Mouse (Mus musculus) midbrain, embryonic 13.5 days (tissue): ENCODE data around the gene Rab7b. TPM values are rescaled to one million over a fixed set of nuclear protein-coding genes. Genes with fewer than 3 reads are reported as not detected.

ENCODE experiments used
- ATAC-seq: fragments of 200-750 bp; cut with Nextera tagmentation; 2 replicates; pipeline ENCODE4 v1.8.0; 2017; ENCODE audit warnings: mild to moderate bottlenecking, moderate TSS enrichment, moderate library complexity
- H3K27ac ChIP-seq: fragments of 300-500 bp; sonication (generic); 2 replicates; pipeline ENCODE4 v1.5.1; 2015; ENCODE audit warnings: inconsistent platforms, mild to moderate bottlenecking, moderate library complexity
- H3K27me3 ChIP-seq: fragments of 300-500 bp; sonication (generic); 2 replicates; pipeline ENCODE4 v1.6.1; 2015; ENCODE audit warnings: mild to moderate bottlenecking, inconsistent platforms
- H3K36me3 ChIP-seq: fragments of 300-500 bp; sonication (generic); 2 replicates; pipeline ENCODE4 v1.6.1; 2015; ENCODE audit warnings: mild to moderate bottlenecking, inconsistent platforms
- H3K4me1 ChIP-seq: fragments of 300-500 bp; sonication (generic); replicated peaks from 2 replicates; pipeline ENCODE4 v1.6.1; 2015; ENCODE audit warnings: inconsistent platforms
- H3K4me2 ChIP-seq: fragments of 300-500 bp; sonication (generic); replicated peaks from 2 replicates; pipeline ENCODE4 v1.6.1; 2015; ENCODE audit warnings: moderate library complexity, mild to moderate bottlenecking, inconsistent platforms
- H3K4me3 ChIP-seq: fragments of 300-500 bp; sonication (generic); replicated peaks from 2 replicates; pipeline ENCODE4 v1.5.1; 2015; ENCODE audit warnings: mild to moderate bottlenecking, inconsistent platforms
- H3K9ac ChIP-seq: fragments of 300-500 bp; sonication (generic); replicated peaks from 2 replicates; pipeline ENCODE4 v1.6.1; 2015; ENCODE audit warnings: mild to moderate bottlenecking, inconsistent platforms
- H3K9me3 ChIP-seq: fragments of 300-500 bp; sonication (generic); 2 replicates; pipeline ENCODE4 v1.6.1; 2016; ENCODE audit warnings: mild to moderate bottlenecking, inconsistent platforms
- WGBS: fragments of 180-500 bp; shearing (Covaris S2); methylation state at CpG from one replicate; pipeline ENCODE4 v1.1.7; 2015; 5-methylcytosine and 5-hydroxymethylcytosine counted together
- polyA plus RNA-seq: library from polyadenylated mRNA; unstranded; fragments of >200 nt; fragmentation: Nextera tagmentation; extraction: Ambion mirVana; gene quantifications from 2 replicates; pipeline ENCODE4 v1.2.1, GENCODE M21; 2015

The Rab7b gene
- polyA plus RNA-seq, 1 experiment from 2014 or later = 1.1 TPM

DNA sequence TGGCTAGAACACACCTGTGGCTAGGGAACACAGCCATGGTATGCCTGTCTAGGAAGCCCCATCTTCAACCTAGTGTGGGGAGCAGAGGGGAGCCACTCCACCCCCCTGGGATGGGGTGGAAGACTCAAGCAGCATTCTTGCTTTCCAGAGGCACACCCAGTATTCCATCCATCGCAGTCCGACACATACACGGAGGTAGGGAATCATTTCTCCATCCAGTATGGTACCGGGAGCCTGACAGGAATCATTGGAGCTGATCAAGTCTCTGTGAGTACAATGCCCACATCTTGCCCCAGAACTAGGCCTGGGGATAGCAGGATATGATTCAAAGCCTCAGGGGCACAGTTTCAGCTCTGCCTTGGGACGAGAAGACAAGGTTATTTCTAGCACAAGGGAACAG, 24.4 kb upstream of the Rab7b start:
- WGBS = 91% methylated on average over 5 of the region's 5 CpGs
- no peak overlapping the region for H3K4me2 ChIP-seq
- ATAC-seq = no peak

DNA sequence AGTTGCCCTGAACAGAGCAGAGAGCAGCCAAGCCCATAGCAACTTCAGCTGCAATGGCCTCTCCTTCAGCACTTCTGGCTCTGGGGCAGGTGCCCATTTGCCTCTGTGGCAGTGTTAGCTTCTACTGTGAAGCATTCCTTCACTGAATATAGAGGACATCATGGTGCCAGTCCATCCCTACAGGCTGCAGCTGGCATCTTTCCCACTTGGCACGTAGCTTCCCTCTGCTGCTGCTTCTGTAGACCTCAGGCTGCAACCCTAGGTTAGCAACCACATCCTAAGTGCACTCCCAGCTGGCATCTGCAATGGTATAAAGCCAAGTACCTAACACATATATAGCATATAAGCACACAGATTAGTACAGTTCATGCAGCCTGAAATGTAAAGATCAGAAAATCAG, 22.6 kb upstream of the Rab7b start:
- H3K4me3 ChIP-seq = no peak overlapping the region
- 74% methylated on average over 1 of the region's 1 CpGs for WGBS
- H3K36me3 ChIP-seq = no peaks in the 10 kb centered on the region
- H3K27me3 ChIP-seq = no peaks in the 10 kb centered on the region
- H3K4me1 ChIP-seq = no peaks in the 10 kb centered on the region
- H3K9ac ChIP-seq = no peak overlapping the region
- no peak overlapping the region for H3K4me2 ChIP-seq
- no peaks in the 10 kb centered on the region for H3K9me3 ChIP-seq
- ATAC-seq = no peak
- H3K27ac ChIP-seq = no peak overlapping the region

More for the DNA sequence above, 24.4 kb upstream of the Rab7b start:
- no peaks in the 10 kb centered on the region for H3K36me3 ChIP-seq
- no peak overlapping the region for H3K9ac ChIP-seq
- no peaks in the 10 kb centered on the region for H3K27me3 ChIP-seq
- no peaks in the 10 kb centered on the region for H3K9me3 ChIP-seq
- no peak overlapping the region for H3K4me3 ChIP-seq
- no peaks in the 10 kb centered on the region for H3K4me1 ChIP-seq
- H3K27ac ChIP-seq = no peak overlapping the region

DNA sequence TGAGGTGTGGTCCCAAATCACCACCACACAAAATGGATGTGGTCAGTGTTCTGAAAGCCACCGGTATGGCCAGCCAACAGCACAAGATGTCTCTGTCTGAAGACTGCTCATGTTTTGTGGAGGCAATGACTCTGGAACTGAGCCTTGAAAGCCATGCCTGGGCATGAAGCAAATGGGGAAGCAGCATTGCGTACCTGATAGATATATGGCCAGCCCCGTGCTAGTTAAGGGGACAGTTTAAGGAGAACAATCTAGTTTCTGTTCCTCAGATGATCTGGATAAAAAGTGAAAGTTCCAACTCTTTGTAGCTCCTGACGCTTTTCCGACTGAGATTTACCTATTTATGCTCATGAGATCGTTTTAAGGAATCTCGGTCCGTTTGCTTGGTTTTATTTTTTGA, 17.4 kb upstream of the Rab7b start:
- WGBS = 89% methylated on average over 8 of the region's 8 CpGs
- no peak overlapping the region for H3K27ac ChIP-seq
- H3K4me2 ChIP-seq = no peak overlapping the region
- H3K4me1 ChIP-seq = no peaks in the 10 kb centered on the region
- ATAC-seq = no peak
- no peaks in the 10 kb centered on the region for H3K36me3 ChIP-seq
- no peak overlapping the region for H3K9ac ChIP-seq
- no peaks in the 10 kb centered on the region for H3K27me3 ChIP-seq
- no peak overlapping the region for H3K4me3 ChIP-seq
- no peaks in the 10 kb centered on the region for H3K9me3 ChIP-seq

DNA sequence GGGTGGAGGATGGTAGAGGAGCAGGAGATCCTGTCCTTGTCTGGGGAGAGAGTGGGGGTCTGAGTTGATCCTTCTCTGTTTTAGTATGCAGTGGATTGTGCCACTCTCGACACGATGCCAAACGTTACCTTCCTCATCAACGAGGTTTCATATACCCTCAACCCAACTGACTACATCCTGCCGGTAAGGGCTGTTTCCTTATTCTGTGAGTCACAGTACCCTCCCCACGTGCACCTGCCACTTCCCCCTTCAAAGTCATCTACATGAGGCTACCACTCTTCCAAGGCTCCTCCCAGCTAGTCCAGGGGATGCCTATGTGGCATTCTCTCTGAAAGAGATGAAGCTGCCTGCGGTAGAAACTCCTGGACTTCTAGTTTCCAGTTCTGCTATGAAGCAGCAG, 16.1 kb upstream of the Rab7b start:
- H3K4me2 ChIP-seq = no peak overlapping the region
- 87% methylated on average over 7 of the region's 7 CpGs for WGBS
- no peaks in the 10 kb centered on the region for H3K9me3 ChIP-seq
- no peak for ATAC-seq
- no peaks in the 10 kb centered on the region for H3K4me1 ChIP-seq
- H3K36me3 ChIP-seq = no peaks in the 10 kb centered on the region
- H3K27ac ChIP-seq = no peak overlapping the region
- no peak overlapping the region for H3K9ac ChIP-seq
- H3K4me3 ChIP-seq = no peak overlapping the region
- H3K27me3 ChIP-seq = no peaks in the 10 kb centered on the region

DNA sequence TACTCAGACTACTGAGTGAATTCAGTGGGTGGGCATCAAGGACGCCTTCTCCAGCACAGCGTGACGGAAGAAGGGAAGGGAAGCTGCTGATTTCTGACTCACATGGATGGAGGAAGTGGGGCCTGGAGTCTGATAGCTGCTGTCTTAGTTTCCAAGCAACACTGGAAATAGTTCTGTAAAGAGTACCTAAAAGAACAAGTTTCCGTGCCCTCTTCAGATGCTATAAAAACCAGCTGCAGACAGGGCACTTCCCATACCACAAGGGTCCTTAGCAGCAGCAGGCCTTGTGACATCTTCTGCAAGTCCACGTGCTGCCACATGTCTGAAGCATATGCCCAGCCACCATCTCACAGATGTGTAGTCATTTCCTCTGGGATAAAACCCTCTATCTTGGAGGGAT, 8.9 kb upstream of the Rab7b start:
- Histone ChIP-seq H3K9ac (no peak overlapping the region), H3K9me3 (no peaks in the 10 kb centered on the region), H3K36me3 (no peaks in the 10 kb centered on the region), H3K4me2 (no peak overlapping the region), H3K27me3 (no peaks in the 10 kb centered on the region), H3K4me1 (no peaks in the 10 kb centered on the region), H3K4me3 (no peak overlapping the region), H3K27ac (no peak overlapping the region)
- no peak for ATAC-seq
- 84% methylated on average over 5 of the region's 5 CpGs for WGBS

DNA sequence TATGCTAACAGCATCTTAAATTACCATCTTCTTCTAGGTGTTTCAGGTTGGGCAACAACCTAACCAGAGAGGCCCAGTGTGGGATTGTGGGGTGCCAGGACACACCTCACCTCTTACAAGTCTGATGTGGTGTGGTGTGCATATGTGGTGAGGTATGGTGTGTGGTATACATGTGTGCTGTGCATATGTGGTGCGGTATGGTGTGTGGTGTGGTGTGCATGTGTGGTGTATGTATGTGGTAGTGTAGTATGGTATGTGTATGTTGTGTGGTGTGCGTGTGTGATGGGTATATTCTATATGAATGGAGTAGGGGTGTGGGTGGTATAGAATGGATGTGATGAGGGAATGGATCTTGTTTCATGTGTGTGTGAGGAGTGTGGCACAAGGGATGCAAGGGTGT, 756 bp upstream of the Rab7b start:
- H3K4me2 ChIP-seq = no peak overlapping the region
- no peaks in the 10 kb centered on the region for H3K9me3 ChIP-seq
- H3K36me3 ChIP-seq = no peaks in the 10 kb centered on the region
- ATAC-seq = no peak
- H3K9ac ChIP-seq = no peak overlapping the region
- WGBS = 97% methylated on average over 2 of the region's 2 CpGs
- H3K27me3 ChIP-seq = no peaks in the 10 kb centered on the region
- H3K4me1 ChIP-seq = no peaks in the 10 kb centered on the region
- no peak overlapping the region for H3K27ac ChIP-seq
- no peak overlapping the region for H3K4me3 ChIP-seq

DNA sequence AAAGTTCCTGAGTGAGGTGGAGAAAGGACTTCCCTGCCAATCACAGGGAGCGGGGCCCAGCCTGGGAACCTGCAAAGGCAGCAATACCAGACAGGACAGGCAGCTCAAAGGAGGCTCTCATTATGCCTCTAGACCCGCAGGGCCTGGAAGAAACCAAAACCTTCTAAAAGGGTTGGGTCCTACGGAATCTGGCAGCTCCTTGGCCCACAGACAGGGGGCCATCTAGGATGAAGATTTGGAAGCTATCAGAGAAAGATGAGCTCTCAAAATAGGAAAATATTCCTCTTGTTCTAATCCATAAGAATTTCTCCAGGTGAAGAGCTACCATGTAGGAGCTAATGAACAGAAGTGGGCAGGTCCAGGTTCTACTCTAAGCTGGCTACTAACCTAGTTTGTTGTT, 521 bp downstream of the Rab7b start:
- no peaks in the 10 kb centered on the region for H3K4me1 ChIP-seq
- ATAC-seq = no peak
- no peaks in the 10 kb centered on the region for H3K27me3 ChIP-seq
- no peak overlapping the region for H3K4me3 ChIP-seq
- no peaks in the 10 kb centered on the region for H3K36me3 ChIP-seq
- no peak overlapping the region for H3K27ac ChIP-seq
- no peak overlapping the region for H3K9ac ChIP-seq
- WGBS = 82% methylated on average over 3 of the region's 3 CpGs
- H3K9me3 ChIP-seq = no peaks in the 10 kb centered on the region
- H3K4me2 ChIP-seq = no peak overlapping the region

DNA sequence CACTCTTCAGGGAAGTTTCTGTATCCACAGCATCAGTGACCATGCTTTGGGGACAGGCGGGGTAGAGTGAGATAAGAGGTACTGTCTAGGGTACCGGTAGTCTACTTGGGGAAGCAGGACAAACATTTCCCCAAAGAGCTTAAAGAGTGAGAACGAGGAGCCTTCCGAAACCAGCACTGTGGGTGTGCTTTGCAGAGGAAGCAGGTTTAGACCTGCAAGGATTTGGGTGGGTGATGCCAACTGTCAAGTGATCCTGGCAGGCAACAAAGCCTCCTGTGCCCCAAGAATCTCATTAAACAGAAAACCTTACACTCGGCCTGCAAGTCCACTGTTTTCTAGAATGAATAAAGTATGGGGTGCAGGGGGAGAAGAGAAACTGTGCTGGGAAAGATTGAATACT, 1.4 kb downstream of the Rab7b start:
- no peak for ATAC-seq
- Histone ChIP-seq H3K9ac (no peak overlapping the region), H3K4me2 (no peak overlapping the region), H3K36me3 (no peaks in the 10 kb centered on the region), H3K4me3 (no peak overlapping the region), H3K4me1 (no peaks in the 10 kb centered on the region), H3K9me3 (no peaks in the 10 kb centered on the region), H3K27me3 (no peaks in the 10 kb centered on the region), H3K27ac (no peak overlapping the region)
- WGBS = 83% methylated on average over 5 of the region's 5 CpGs

DNA sequence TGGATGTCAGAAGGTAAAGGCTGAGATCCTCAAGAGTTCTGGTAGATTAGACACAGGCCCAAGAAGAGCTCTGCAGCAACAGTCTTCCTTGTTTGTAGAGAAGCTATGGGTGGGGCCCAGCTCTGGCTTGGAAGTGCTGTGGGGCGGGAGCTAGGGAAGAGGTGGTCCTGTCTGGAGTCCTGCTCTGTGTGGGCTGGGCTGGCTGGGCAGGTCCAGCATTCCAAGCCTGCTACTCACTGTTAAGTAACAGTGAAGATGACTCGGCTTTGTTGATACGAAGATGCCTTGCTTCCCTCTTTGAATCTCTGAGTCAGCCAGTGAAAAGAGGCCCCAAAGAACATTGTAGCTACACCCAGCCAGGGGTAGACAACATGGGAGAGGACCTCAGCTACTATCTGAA, 1.9 kb downstream of the Rab7b start:
- Histone ChIP-seq H3K9me3 (no peaks in the 10 kb centered on the region), H3K4me3 (no peak overlapping the region), H3K27ac (no peak overlapping the region), H3K27me3 (no peaks in the 10 kb centered on the region), H3K4me2 (no peak overlapping the region), H3K9ac (no peak overlapping the region), H3K36me3 (no peaks in the 10 kb centered on the region), H3K4me1 (no peaks in the 10 kb centered on the region)
- 75% methylated on average over 3 of the region's 3 CpGs for whole genome bisulfite sequencing
- no peak for ATAC-seq

DNA sequence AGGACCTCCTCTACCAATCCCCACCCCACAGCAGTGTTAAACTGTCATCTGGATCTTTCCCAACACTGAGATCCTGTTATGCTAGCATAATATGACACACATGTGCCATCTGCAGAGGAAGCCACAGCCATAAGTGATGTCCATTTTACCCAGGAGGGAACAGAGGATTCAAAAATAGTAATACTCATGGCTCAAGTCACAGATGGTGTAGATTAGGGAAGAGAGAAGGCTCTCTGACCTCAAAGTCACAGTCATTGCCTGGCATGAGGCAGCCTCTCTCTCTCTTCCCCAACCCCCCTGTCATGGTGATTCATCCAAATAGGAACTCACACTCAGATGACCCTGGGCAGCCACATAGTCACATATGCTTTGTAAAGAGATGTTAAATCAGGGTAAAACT, 2.9 kb downstream of the Rab7b start:
- no peak overlapping the region for H3K4me2 ChIP-seq
- H3K9ac ChIP-seq = no peak overlapping the region
- no peaks in the 10 kb centered on the region for H3K36me3 ChIP-seq
- no peak overlapping the region for H3K27ac ChIP-seq
- H3K4me1 ChIP-seq = no peaks in the 10 kb centered on the region
- H3K9me3 ChIP-seq = no peaks in the 10 kb centered on the region
- ATAC-seq = no peak
- no peak overlapping the region for H3K4me3 ChIP-seq
- H3K27me3 ChIP-seq = no peaks in the 10 kb centered on the region

DNA sequence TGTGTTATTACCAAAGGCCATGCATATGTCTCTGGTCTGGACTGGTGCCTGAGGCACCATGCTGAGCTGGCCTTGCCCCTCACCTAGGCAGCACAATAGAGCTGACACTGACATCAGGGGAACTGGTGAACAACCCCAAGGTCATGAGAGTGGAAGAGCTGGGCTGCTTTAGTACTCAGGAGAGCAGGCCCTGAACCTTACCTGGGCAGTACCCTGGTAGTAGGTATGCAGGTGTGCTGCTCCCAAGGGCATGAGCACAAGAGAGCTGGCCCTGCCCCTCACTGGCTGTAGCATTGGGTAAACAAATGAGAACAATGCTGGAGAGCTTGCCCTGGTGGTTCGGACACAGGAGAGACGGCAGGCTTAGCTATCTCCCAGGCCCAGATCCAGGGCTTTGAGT, 6.8 kb downstream of the Rab7b start:
- H3K36me3 ChIP-seq = no peaks in the 10 kb centered on the region
- H3K27ac ChIP-seq = no peak overlapping the region
- no peak overlapping the region for H3K4me3 ChIP-seq
- no peak for ATAC-seq
- H3K9ac ChIP-seq = no peak overlapping the region
- no peaks in the 10 kb centered on the region for H3K4me1 ChIP-seq
- H3K27me3 ChIP-seq = no peaks in the 10 kb centered on the region
- no peak overlapping the region for H3K4me2 ChIP-seq
- no peaks in the 10 kb centered on the region for H3K9me3 ChIP-seq
- WGBS = 90% methylated on average over 2 of the region's 2 CpGs

DNA sequence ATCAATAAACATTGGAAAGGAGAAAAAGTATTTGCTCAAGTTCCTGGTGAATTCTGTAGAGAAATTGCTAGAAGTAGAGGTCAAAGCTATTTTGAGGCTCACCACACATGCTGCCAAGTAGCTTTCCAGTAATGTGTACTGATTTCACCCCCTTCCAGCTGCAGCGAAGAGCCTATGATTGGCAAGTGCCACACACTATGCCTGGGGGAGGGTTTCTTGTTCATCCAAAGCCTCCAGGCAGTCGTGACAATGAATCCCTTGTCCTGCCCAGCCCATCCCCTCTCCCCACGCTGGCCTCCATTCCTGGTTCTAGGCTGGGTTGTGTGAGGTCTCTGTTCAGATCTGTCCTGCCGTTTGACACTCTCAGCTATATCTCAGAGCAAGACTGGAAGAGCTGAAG, 7.8 kb downstream of the Rab7b start:
- H3K4me2 ChIP-seq = no peak overlapping the region
- 56% methylated on average over 4 of the region's 4 CpGs for WGBS
- H3K27ac ChIP-seq = no peak overlapping the region
- no peaks in the 10 kb centered on the region for H3K27me3 ChIP-seq
- no peaks in the 10 kb centered on the region for H3K4me1 ChIP-seq
- no peak overlapping the region for H3K9ac ChIP-seq
- H3K36me3 ChIP-seq = no peaks in the 10 kb centered on the region
- no peak for ATAC-seq
- H3K4me3 ChIP-seq = no peak overlapping the region
- no peaks in the 10 kb centered on the region for H3K9me3 ChIP-seq

DNA sequence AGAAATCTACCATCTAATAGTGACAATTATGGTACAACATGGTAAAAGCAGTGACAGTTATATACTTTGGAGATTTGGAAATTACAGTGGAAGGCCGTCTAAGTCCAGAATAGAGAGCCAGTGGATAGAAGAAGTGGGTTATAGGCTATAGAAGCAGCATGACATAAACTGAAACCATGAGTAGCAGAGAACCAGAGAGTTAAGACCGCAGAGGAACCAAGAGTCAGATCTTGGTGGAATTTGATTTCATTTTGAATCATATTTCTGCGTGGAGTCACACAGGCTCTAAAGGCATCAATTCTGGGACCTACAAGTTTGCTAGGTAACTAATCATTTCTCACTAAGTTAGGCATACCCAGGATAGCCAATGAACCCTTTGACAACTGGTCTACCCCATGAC, 10.3 kb downstream of the Rab7b start:
- 94% methylated on average over 3 of the region's 3 CpGs for WGBS
- Histone ChIP-seq H3K27me3 (no peaks in the 10 kb centered on the region), H3K4me3 (no peak overlapping the region), H3K27ac (no peak overlapping the region), H3K4me1 (no peaks in the 10 kb centered on the region), H3K9ac (no peak overlapping the region), H3K36me3 (no peaks in the 10 kb centered on the region), H3K9me3 (no peaks in the 10 kb centered on the region), H3K4me2 (no peak overlapping the region)
- ATAC-seq = no peak

DNA sequence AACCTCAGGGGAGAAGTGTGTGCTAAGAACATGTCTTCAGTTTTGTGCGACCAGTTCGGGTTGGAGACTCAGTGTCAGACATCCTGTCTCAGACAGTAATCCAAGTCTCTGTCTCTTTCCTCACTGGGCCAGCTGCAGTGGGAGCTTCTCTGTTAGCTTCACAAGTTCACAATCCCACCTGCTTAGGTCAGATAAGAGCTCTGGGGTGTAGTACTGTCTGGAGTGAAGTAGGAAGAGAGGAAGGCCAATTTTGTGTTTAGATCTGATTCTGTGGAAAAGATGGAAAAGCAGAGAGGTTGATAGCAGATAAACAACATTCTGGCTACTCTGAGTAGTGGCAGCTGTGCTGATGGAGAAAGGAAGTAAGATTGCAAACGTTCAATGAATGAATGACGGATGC, 11.1 kb downstream of the Rab7b start:
- Histone ChIP-seq H3K4me1 (no peaks in the 10 kb centered on the region), H3K27me3 (no peaks in the 10 kb centered on the region), H3K36me3 (no peaks in the 10 kb centered on the region), H3K9me3 (no peaks in the 10 kb centered on the region), H3K27ac (no peak overlapping the region), H3K4me2 (no peak overlapping the region), H3K4me3 (no peak overlapping the region), H3K9ac (no peak overlapping the region)
- ATAC-seq = no peak
- 88% methylated on average over 4 of the region's 4 CpGs for WGBS
